Mouse (Mus musculus): Measurements from ENCODE around the gene Cnksr3. TPM values are rescaled to one million over a fixed set of nuclear protein-coding genes. Genes with fewer than 3 reads are reported as not detected.
A peak's percentile ranks its signal among the peaks of the same experiment; 100 is the strongest.

Gene Cnksr3
- polyA plus RNA-seq, 1 experiment from 2014 or later = 7.4 TPM

DNA sequence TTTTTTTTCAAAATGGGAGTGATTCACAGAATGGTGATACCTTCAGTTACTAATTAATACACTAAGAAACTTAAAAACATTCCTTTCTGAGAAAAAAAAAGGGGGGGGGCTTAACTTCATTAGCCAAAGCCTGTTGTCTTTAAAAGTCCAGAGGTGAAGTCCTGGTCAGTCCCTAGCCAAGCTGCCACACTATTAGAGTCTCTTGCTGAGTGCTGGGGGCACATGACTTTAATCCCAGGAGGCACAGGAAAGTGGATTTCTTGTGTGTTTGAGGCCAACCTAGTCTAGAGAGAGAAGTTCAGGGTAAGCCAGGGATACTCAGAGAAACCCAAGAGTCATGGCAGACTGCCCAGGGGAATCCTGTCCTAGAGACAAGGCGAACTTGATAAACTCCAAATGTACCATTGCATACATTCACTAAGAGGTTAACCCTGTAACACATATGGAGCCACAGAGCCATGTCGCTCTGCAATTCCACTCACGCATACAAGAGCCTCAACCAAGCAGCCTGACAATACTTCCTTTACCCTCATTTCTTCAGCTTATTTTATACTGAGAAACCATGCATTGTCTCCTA, 5.6 kb upstream of the Cnksr3 start:
- Histone ChIP-seq H3K4me2 (replicated peaks; ENCODE audit: low read depth, low read length) (no peak overlapping the region), H3K4me1 (ENCODE audit: insufficient read depth, low read depth, low read length) (peaks cover 3% of the 10 kb centered on the region; the same call in 1 of the 2 replicates), H3K9me3 (ENCODE audit: low read length) (no peaks in the 10 kb centered on the region), H3K27ac (ENCODE audit: low read length) (no peak overlapping the region), H3K27me3 (replicated peaks; ENCODE audit: insufficient read depth, low read length) (no peaks in the 10 kb centered on the region), H3K36me3 (ENCODE audit: insufficient read depth, low read length) (no peaks in the 10 kb centered on the region), H3K4me3 (ENCODE audit: low read depth, low read length) (no peak overlapping the region), H3K9ac (replicated peaks; ENCODE audit: low read depth) (no peak overlapping the region)
- peak; percentile 25 for DNase-seq (ENCODE audit: low spot score)
- TF ChIP-seq EP300 (IDR thresholded peaks at IDR 0.05) = no peak
- TF ChIP-seq CTCF (IDR thresholded peaks at IDR 0.05) = no peak
- no peak for ATAC-seq
- WGBS = 66% methylated on average over 3 of the region's 3 CpGs

DNA sequence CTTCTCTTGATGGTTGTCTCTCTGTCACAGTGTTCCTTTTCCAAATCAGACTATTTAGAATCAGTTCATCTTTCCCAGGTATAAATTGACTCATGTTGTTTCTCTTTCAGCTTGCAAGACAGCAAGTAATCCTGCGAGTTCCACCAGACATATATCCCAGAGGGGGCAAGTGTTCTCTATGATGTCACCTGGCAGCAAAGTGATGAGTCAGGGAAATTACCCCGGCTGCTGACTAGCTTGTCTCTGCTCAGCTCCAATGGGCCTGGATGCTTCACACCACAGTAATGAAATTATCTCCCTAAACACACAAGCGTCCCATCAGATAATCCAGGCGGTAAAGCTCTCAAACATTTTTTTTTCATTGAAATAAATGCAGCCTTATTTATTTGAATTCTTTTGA, 2.7 kb upstream of the Cnksr3 start:
- WGBS = 77% methylated on average over 4 of the region's 4 CpGs
- Histone ChIP-seq H3K9me3 (ENCODE audit: low read length) (no peaks in the 10 kb centered on the region), H3K27ac (ENCODE audit: low read length) (no peak overlapping the region), H3K4me3 (ENCODE audit: low read depth, low read length) (no peak overlapping the region), H3K27me3 (replicated peaks; ENCODE audit: insufficient read depth, low read length) (no peaks in the 10 kb centered on the region), H3K36me3 (ENCODE audit: insufficient read depth, low read length) (no peaks in the 10 kb centered on the region), H3K4me2 (replicated peaks; ENCODE audit: low read depth, low read length) (no peak overlapping the region), H3K9ac (replicated peaks; ENCODE audit: low read depth) (no peak overlapping the region), H3K4me1 (ENCODE audit: insufficient read depth, low read depth, low read length) (peaks cover 7% of the 10 kb centered on the region; the same call in 1 of the 2 replicates)
- no peak for TF ChIP-seq CTCF (IDR thresholded peaks at IDR 0.05)
- TF ChIP-seq EP300 (IDR thresholded peaks at IDR 0.05) = no peak
- DNase-seq (ENCODE audit: low spot score) = no peak
- ATAC-seq = no peak

DNA sequence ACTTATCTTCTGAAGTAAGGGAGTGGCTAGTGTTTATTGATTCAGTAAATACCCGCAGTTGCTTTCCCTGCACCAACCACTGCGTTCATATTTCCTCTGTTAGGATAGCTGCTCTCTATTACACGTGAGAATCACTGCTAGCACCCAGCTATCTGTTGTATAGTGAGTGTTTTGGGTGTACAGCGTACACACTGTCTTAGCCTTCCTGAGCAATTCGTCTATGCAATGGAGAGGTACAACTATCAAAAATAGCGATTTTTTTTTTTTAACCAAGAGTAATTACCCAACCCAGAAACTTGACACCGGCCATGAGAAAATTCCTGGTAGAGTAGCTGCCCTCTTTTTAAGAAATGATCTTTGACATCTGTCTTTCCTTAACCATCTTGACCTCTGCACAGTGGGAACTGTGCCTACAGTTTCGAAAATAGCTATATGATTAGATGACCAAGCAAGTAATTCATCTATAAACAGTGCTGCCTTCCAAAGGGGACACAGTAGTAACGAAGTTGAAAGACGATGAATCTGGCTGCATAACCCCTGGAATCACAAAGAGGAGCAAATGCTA, 1.1 kb upstream of the Cnksr3 start:
- TF ChIP-seq EP300 (IDR thresholded peaks at IDR 0.05) (no peak; the same call in 1 of the 2 replicates), CTCF (IDR thresholded peaks at IDR 0.05) (no peak)
- H3K27me3 ChIP-seq (replicated peaks; ENCODE audit: insufficient read depth, low read length) = no peaks in the 10 kb centered on the region
- H3K36me3 ChIP-seq (ENCODE audit: insufficient read depth, low read length) = no peaks in the 10 kb centered on the region
- H3K4me1 ChIP-seq (ENCODE audit: insufficient read depth, low read depth, low read length) = peaks cover 7% of the 10 kb centered on the region; the same call in 1 of the 2 replicates
- H3K4me2 ChIP-seq (replicated peaks; ENCODE audit: low read depth, low read length) = peak overlapping the region; percentile 91
- peak overlapping the region; percentile 94 for H3K27ac ChIP-seq (ENCODE audit: low read length)
- ATAC-seq (no peak), DNase-seq (ENCODE audit: low spot score) (peak; percentile 31)
- H3K4me3 ChIP-seq (ENCODE audit: low read depth, low read length) = peak overlapping the region; percentile 87
- WGBS = 32% methylated on average over 10 of the region's 10 CpGs
- H3K9ac ChIP-seq (replicated peaks; ENCODE audit: low read depth) = peak overlapping the region; percentile 77; the same call in 1 of the 2 replicates
- no peaks in the 10 kb centered on the region for H3K9me3 ChIP-seq (ENCODE audit: low read length)

DNA sequence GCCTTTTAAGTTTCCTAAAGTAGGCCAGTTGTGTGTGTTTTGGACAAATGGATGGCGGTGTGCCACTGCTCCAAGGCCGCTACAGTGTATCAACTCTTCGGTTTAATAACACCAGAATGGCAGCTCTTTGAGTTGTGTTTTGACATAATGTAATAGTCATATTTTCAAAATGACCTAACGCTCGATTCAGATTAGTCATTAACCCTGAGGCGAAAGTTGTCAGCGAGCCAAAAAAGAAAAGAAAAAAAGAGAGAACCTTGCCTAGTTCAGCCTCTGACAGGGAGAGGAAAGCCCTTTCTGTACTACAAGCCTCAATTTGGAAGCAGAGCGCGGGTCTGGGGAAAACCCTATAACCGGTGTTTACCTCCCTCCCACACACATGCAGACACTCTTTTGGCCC, 500 bp upstream of the Cnksr3 start:
- 2% methylated on average over 10 of the region's 10 CpGs for WGBS
- Histone ChIP-seq H3K9me3 (ENCODE audit: low read length) (no peaks in the 10 kb centered on the region), H3K4me3 (ENCODE audit: low read depth, low read length) (peak overlapping the region; percentile 87), H3K27me3 (replicated peaks; ENCODE audit: insufficient read depth, low read length) (no peaks in the 10 kb centered on the region), H3K27ac (ENCODE audit: low read length) (peak overlapping the region; percentile 94), H3K9ac (replicated peaks; ENCODE audit: low read depth) (peak overlapping the region; percentile 77), H3K36me3 (ENCODE audit: insufficient read depth, low read length) (no peaks in the 10 kb centered on the region), H3K4me1 (ENCODE audit: insufficient read depth, low read depth, low read length) (peaks cover 13% of the 10 kb centered on the region; the same call in 1 of the 2 replicates), H3K4me2 (replicated peaks; ENCODE audit: low read depth, low read length) (peak overlapping the region; percentile 91)
- ATAC-seq (peak; percentile 61), DNase-seq (ENCODE audit: low spot score) (peak; percentile 88)
- no peak for TF ChIP-seq CTCF (IDR thresholded peaks at IDR 0.05)
- TF ChIP-seq EP300 (IDR thresholded peaks at IDR 0.05) = no peak

DNA sequence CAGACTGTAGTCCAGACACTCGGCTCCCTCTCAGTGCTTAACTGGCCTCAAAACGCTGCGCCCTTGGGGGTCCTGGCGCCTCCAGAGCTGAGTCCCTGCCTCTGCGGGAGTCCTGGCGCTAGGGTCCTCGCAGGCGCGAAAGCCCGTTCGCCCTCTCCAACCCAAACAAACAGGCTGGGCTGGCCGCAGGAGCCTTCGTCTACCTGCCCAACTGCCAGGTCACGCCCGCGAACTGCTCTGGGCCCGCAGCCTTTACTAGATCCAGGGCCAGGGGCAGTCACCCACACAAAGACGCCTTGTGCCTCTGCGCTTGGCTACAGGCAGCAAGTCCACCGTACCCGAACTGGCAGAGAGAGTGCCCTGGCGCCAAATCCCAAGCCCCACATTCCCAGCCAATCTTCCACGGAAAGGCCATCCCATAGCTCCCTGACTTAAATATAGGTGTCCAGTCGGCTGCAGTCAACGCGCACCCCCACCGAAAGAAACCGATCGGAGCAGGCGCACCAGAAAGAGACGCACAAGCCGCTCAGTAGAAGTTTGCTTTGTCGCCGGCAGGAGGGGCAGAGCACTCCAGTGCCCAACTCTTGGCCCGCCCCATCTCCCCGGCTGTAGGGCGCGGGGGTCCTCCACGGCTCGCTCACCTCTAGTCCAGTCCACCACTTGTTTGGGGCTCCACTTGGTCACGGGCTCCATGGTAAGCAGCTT, 894 bp downstream of the Cnksr3 start:
- DNase-seq (ENCODE audit: low spot score) (peak; percentile 93), ATAC-seq (peak; percentile 78)
- Histone ChIP-seq H3K4me3 (ENCODE audit: low read depth, low read length) (peak overlapping the region; percentile 87), H3K4me2 (replicated peaks; ENCODE audit: low read depth, low read length) (peak overlapping the region; percentile 91), H3K4me1 (ENCODE audit: insufficient read depth, low read depth, low read length) (peaks cover 16% of the 10 kb centered on the region; the same call in 1 of the 2 replicates), H3K36me3 (ENCODE audit: insufficient read depth, low read length) (no peaks in the 10 kb centered on the region), H3K27ac (ENCODE audit: low read length) (peak overlapping the region; percentile 94), H3K27me3 (replicated peaks; ENCODE audit: insufficient read depth, low read length) (no peaks in the 10 kb centered on the region), H3K9me3 (ENCODE audit: low read length) (no peaks in the 10 kb centered on the region), H3K9ac (replicated peaks; ENCODE audit: low read depth) (peak overlapping the region; percentile 77)
- under 1% methylated on average over 41 of the region's 41 CpGs for WGBS
- TF ChIP-seq CTCF (IDR thresholded peaks at IDR 0.05) (peak; percentile 82), EP300 (IDR thresholded peaks at IDR 0.05) (no peak)

DNA sequence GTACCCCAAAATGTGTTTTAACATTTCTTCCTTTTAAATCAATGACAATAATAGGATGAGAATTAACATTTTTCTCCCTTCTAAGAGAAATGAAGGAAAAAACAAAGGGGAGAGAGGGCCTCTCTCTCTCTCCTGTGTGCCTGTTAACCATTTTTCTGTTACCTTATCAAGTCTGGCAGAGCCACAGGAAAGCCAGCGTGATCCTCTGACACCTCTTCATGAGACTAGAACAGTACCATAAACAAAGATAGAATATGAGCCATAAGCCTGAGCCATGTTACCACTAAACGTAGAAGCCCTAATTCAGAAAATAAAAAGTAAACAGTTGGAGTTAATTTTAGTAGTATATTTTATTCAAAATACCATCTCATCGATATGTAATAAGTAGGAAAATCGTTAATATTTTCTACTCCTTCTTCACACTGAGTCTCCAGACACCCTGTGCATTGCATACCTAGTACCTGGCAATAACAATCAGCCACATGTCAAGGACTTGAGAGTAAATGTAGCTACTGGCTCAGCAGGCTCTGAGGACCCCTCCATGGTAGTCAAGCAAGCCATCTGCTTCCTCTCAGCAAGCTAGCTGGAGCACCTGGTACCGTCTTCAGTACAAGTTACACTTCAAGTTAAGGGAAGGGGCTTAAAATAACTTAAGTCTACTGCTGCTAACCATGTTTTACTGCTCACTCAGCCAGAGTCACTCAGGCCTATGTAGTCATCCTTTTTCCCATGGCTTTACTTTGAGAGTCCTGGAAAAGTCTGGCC, 2.2 kb downstream of the Cnksr3 start:
- no peak for ATAC-seq
- TF ChIP-seq CTCF (IDR thresholded peaks at IDR 0.05) (no peak), EP300 (IDR thresholded peaks at IDR 0.05) (no peak)
- Histone ChIP-seq H3K4me3 (ENCODE audit: low read depth, low read length) (peak overlapping the region; percentile 87), H3K4me2 (replicated peaks; ENCODE audit: low read depth, low read length) (peak overlapping the region; percentile 91), H3K36me3 (ENCODE audit: insufficient read depth, low read length) (no peaks in the 10 kb centered on the region), H3K4me1 (ENCODE audit: insufficient read depth, low read depth, low read length) (peaks cover 21% of the 10 kb centered on the region; the same call in 1 of the 2 replicates), H3K27me3 (replicated peaks; ENCODE audit: insufficient read depth, low read length) (no peaks in the 10 kb centered on the region), H3K27ac (ENCODE audit: low read length) (no peak overlapping the region), H3K9me3 (ENCODE audit: low read length) (no peaks in the 10 kb centered on the region), H3K9ac (replicated peaks; ENCODE audit: low read depth) (peak overlapping the region; percentile 77)
- DNase-seq (ENCODE audit: low spot score) = no peak
- 47% methylated on average over 5 of the region's 5 CpGs for WGBS

All from lung, postnatal 0 days (tissue).